Mouse (Mus musculus) left cerebral cortex, postnatal 14 days (tissue): Measurements from ENCODE around the gene Olfr1246. TPM values are rescaled to one million over a fixed set of nuclear protein-coding genes. Genes with fewer than 3 reads are reported as not detected.
"Not testable (repeated sequence)": the region's sequence is repeated elsewhere in the genome, so short reads cannot be mapped to it uniquely, and the experiment has no call there.

ENCODE experiments used
- DNase-seq, 2 experiments: peaks; one replicate each; pipeline ENCODE4 v3.0.0; 2021 to 2022; ENCODE audit warnings: low spot score in 2 of 2, mixed read lengths in 1 of 2
- intact Hi-C: fragments of 180-260 bp; cut with DNase I; formaldehyde crosslinking; loops from one replicate; pipeline ENCODE4 v1.15.1; 2025
- long read RNA-seq, 2 experiments: library from polyadenylated mRNA; stranded (forward); transcript quantifications; one replicate each; pipeline ENCODE4 v2.0.0; 2021
- total RNA-seq, 2 experiments: library from RNA; stranded (reverse); gene quantifications; 2 replicates each; pipeline ENCODE4 v1.2.3; 2021

The Olfr1246 gene
- total RNA-seq = not detected
- long read RNA-seq, experiment 1 = 0 reads
- long read RNA-seq, experiment 2 = 0 reads

GRCm38 (mm10) chr2:89593057-89593456 lies at the start of gene Olfr1246:
Gene Olfr1246 (minus strand): TSS chr2:89593157.
- no peak for DNase-seq
- intact Hi-C loops = no loop called here

- intact Hi-C loops = no loop called here
- DNase-seq = no peak
These were observed 41.9 kb upstream of the Olfr1246 start, which contains the start of gene Olfr1249 for GRCm38 (mm10) chr2:89634883-89635282. Gene Olfr1249 (minus strand): TSS chr2:89634983.

GRCm38 (mm10) chr2:89618145-89618544 lies 25.2 kb upstream of the Olfr1246 start, which contains the start of gene Olfr1248:
Gene Olfr1248 (minus strand): TSS chr2:89618245.
- intact Hi-C loops, DNase-seq: not testable (repeated sequence)

- no peak for DNase-seq
- intact Hi-C loops = no loop called here
These were observed 21.1 kb upstream of the Olfr1246 start, which contains the start of gene Olfr1247 for GRCm38 (mm10) chr2:89614030-89614429. Gene Olfr1247 (minus strand): TSS chr2:89614130.

GRCm38 (mm10) chr2:89578347-89578746 lies 14.6 kb downstream of the Olfr1246 start, which contains the start of gene Olfr1245:
Gene Olfr1245 (minus strand): TSS chr2:89578447.
- no peak for DNase-seq

GRCm38 (mm10) chr2:89562706-89563105 lies 30.3 kb downstream of the Olfr1246 start:
- intact Hi-C loops, DNase-seq: not testable (repeated sequence)

More at GRCm38 (mm10) chr2:89578347-89578746, 14.6 kb downstream of the Olfr1246 start, which contains the start of gene Olfr1245:
- intact Hi-C loops = no loop called here

- DNase-seq = peak in 1 of 2 experiments; percentile 23
- intact Hi-C loops = loop anchor here (2.0 kb wide), 1 partner anchor 1190 kb away; no protein-coding TSS in a partner anchor
These were observed 48.4 kb downstream of the Olfr1246 start for GRCm38 (mm10) chr2:89544516-89544915.

- peak in 1 of 2 experiments; percentile 51 for DNase-seq
- intact Hi-C loops = no loop called here
These were observed 53.0 kb downstream of the Olfr1246 start for GRCm38 (mm10) chr2:89539923-89540322.

Other genes starting within 250 kb of the Olfr1246 start
- gene Olfr1234, start 228.3 kb downstream of the Olfr1246 start, total RNA-seq = not detected
- not detected for gene Olfr1238, start 183.5 kb downstream of the Olfr1246 start, total RNA-seq
- not detected for gene Olfr1239, start 172.8 kb downstream of the Olfr1246 start, total RNA-seq
- not detected for gene Olfr1240, start 150.2 kb downstream of the Olfr1246 start, total RNA-seq
- not detected for gene Olfr1241, start 106.0 kb downstream of the Olfr1246 start, total RNA-seq
- not detected for gene Olfr1242, start 94.8 kb downstream of the Olfr1246 start, total RNA-seq
- not detected for gene Olfr1243, start 61.7 kb downstream of the Olfr1246 start, total RNA-seq
- not detected for gene Olfr1245, start 14.7 kb downstream of the Olfr1246 start, total RNA-seq
- gene Olfr1247, start 21.0 kb upstream of the Olfr1246 start, total RNA-seq = under 1 TPM; 0.06 to 0.11 TPM
- not detected for gene Olfr1248, start 25.1 kb upstream of the Olfr1246 start, total RNA-seq
- not detected for gene Olfr1249, start 41.8 kb upstream of the Olfr1246 start, total RNA-seq
- under 1 TPM; 0.07 to 0.15 TPM for gene Olfr1250, start 68.3 kb upstream of the Olfr1246 start, total RNA-seq
- gene Olfr1251, start 78.8 kb upstream of the Olfr1246 start, total RNA-seq = not detected
- gene Olfr1252, start 131.9 kb upstream of the Olfr1246 start, total RNA-seq = not detected
- not detected for gene Olfr1253, start 163.9 kb upstream of the Olfr1246 start, total RNA-seq
- gene Olfr1254, start 200.5 kb upstream of the Olfr1246 start, total RNA-seq = not detected
- not detected for gene Olfr1255, start 218.9 kb upstream of the Olfr1246 start, total RNA-seq
- gene Olfr1256, start 248.4 kb upstream of the Olfr1246 start, total RNA-seq = under 1 TPM in 1 of 2 experiments, not detected in 1; 0.04 TPM